Mouse (Mus musculus) CH12.LX (cell line): ENCODE data around the gene Uso1.

ENCODE experiments used
- CHD2 ChIP-seq: IDR thresholded peaks from 2 replicates; pipeline ENCODE4 v1.6.1; 2011; ENCODE audit warnings: low read length, improper control_type of control experiment
- CTCF ChIP-seq, 2 experiments: IDR thresholded peaks in 1 of 2; conservative IDR thresholded peaks in 1 of 2; 2 replicates each; pipeline ENCODE4 v1.5.1; 2011 to 2012; ENCODE audit warnings: low read depth in 2 of 2, low read length in 2 of 2, improper control_type of control experiment in 1 of 2, inconsistent platforms in 1 of 2, mild to moderate bottlenecking in 1 of 2, moderate library complexity in 1 of 2
- MAFK ChIP-seq: IDR thresholded peaks from 2 replicates; pipeline ENCODE4 v1.6.1; 2011; ENCODE audit warnings: low read length, improper control_type of control experiment; ENCODE audit not compliant: insufficient replicate concordance
- PAX5 ChIP-seq: IDR thresholded peaks from 2 replicates; pipeline ENCODE4 v1.6.1; 2012; ENCODE audit warnings: low read length, inconsistent platforms, mixed read lengths
- POLR2A ChIP-seq: IDR thresholded peaks from 2 replicates; pipeline ENCODE4 v1.6.1; 2011; ENCODE audit warnings: low read depth, mild to moderate bottlenecking, improper control_type of control experiment, low read length
- ZC3H11A ChIP-seq: IDR thresholded peaks from 2 replicates; pipeline ENCODE4 v1.6.1; 2012; ENCODE audit warnings: low read depth, mild to moderate bottlenecking, inconsistent platforms, low read length, improper control_type of control experiment

- TF ChIP-seq CTCF (conservative IDR thresholded peaks at IDR 0.05 in 1 of 2, IDR thresholded peaks at IDR 0.05 in 1 of 2; ENCODE audit: low read depth in 2 of 2, low read length in 2 of 2) (no peak), CHD2 (no peak), ZC3H11A (no peak), POLR2A (no peak), PAX5 (no peak), MAFK (no peak)
These were observed 39.2 kb upstream of the Uso1 start for GRCm38 (mm10) chr5:92098351-92099109.
